Mouse (Mus musculus) cerebellum, adult 2 months (tissue): ENCODE measurements around the gene Atp5g2.

Experiments used
- CTCF ChIP-seq: fragments of 200-500 bp; IDR thresholded peaks from 2 replicates; pipeline ENCODE4 v1.5.1; 2011; ENCODE audit warnings: low read depth, mild to moderate bottlenecking, control low read depth, low read length, moderate library complexity, borderline replicate concordance; ENCODE audit not compliant: insufficient read depth
- POLR2A ChIP-seq: fragments of 200-500 bp; IDR thresholded peaks from 2 replicates; pipeline ENCODE4 v1.6.1; 2011; ENCODE audit warnings: low read length, control low read depth, borderline replicate concordance; ENCODE audit not compliant: insufficient read depth

- TF ChIP-seq CTCF, result no peak
- no peak for TF ChIP-seq POLR2A
These were observed 54.5 kb downstream of the Atp5g2 start for GRCm38 (mm10) chr15:102617654-102618053.
